Mouse (Mus musculus) mouse trophoblast stem cell (cell line): ENCODE measurements around the gene Isoc2a.
"Not testable (repeated sequence)": the region's sequence is repeated elsewhere in the genome, so short reads cannot be mapped to it uniquely, and the experiment has no call there.

Source experiments
- in situ Hi-C, 2 experiments: fragments of 300-500 bp; cut with MseI, MboI; formaldehyde crosslinking; loops; 2 replicates in 1 of 2; 3 replicates in 1 of 2; pipeline ENCODE4 v1.15.1; 2025

Isoc2a gene

GRCm38 (mm10) chr7:4864130-4864845, 12.7 kb upstream of the Isoc2a start:
- in situ Hi-C loops, result loop anchor here in 1 of 2 experiments (10.0 kb wide), 1 partner anchor 59 kb away; no protein-coding TSS in a partner anchor

- in situ Hi-C loops, result loop anchor here in 1 of 2 experiments (10.0 kb wide), 1 partner anchor 60 kb away; no protein-coding TSS in a partner anchor
Measured at GRCm38 (mm10) chr7:4865090-4865489, 11.9 kb upstream of the Isoc2a start.

GRCm38 (mm10) chr7:4865579-4866493, 11.1 kb upstream of the Isoc2a start:
- in situ Hi-C loops, result loop anchor here in 1 of 2 experiments (10.0 kb wide), 1 partner anchor 61 kb away; no protein-coding TSS in a partner anchor

- in situ Hi-C loops, result loop anchor here in 1 of 2 experiments (10.0 kb wide), 1 partner anchor 62 kb away; no protein-coding TSS in a partner anchor
Measured at GRCm38 (mm10) chr7:4866631-4867180, 10.2 kb upstream of the Isoc2a start.

- in situ Hi-C loops, result no loop called here
Measured at GRCm38 (mm10) chr7:4870133-4870532, 6.8 kb upstream of the Isoc2a start, which contains the start of gene Isoc2b. Gene Isoc2b, minus strand, starts transcription at chr7:4870258.

- in situ Hi-C loops, result no loop called here
Measured at GRCm38 (mm10) chr7:4877226-4877625, 273 bp downstream of the Isoc2a start.

GRCm38 (mm10) chr7:4878186-4878585, 1.2 kb downstream of the Isoc2a start:
- in situ Hi-C loops, result no loop called here

GRCm38 (mm10) chr7:4879036-4879435, 2.1 kb downstream of the Isoc2a start:
- in situ Hi-C loops, result not testable (repeated sequence)

- in situ Hi-C loops, result no loop called here
Measured at GRCm38 (mm10) chr7:4886680-4887079, 9.7 kb downstream of the Isoc2a start.

- in situ Hi-C loops, result no loop called here
Measured at GRCm38 (mm10) chr7:4895186-4895585, 18.2 kb downstream of the Isoc2a start.

- in situ Hi-C loops, result no loop called here
Measured at GRCm38 (mm10) chr7:4898851-4899648, 22.1 kb downstream of the Isoc2a start.

GRCm38 (mm10) chr7:4899649-4900522, 22.9 kb downstream of the Isoc2a start:
- in situ Hi-C loops, result no loop called here

- in situ Hi-C loops, result no loop called here
Measured at GRCm38 (mm10) chr7:4900523-4900851, 23.5 kb downstream of the Isoc2a start.

GRCm38 (mm10) chr7:4901171-4901570, 24.2 kb downstream of the Isoc2a start:
- in situ Hi-C loops, result no loop called here

- in situ Hi-C loops, result no loop called here
Measured at GRCm38 (mm10) chr7:4902404-4902803, 25.5 kb downstream of the Isoc2a start.

- in situ Hi-C loops, result no loop called here
Measured at GRCm38 (mm10) chr7:4906466-4906950, 29.6 kb downstream of the Isoc2a start, which contains the start of gene Gm36210. Gene Gm36210, minus strand, starts transcription at chr7:4906516.

GRCm38 (mm10) chr7:4911561-4911960, 34.6 kb downstream of the Isoc2a start:
- in situ Hi-C loops, result no loop called here

GRCm38 (mm10) chr7:4912248-4912647, 35.3 kb downstream of the Isoc2a start:
- in situ Hi-C loops, result no loop called here

- in situ Hi-C loops, result no loop called here
Measured at GRCm38 (mm10) chr7:4915007-4915665, 38.2 kb downstream of the Isoc2a start, which contains the start of gene Zfp628. Gene Zfp628, plus strand, starts transcription at chr7:4915217.
